In the genomic region with DNA sequence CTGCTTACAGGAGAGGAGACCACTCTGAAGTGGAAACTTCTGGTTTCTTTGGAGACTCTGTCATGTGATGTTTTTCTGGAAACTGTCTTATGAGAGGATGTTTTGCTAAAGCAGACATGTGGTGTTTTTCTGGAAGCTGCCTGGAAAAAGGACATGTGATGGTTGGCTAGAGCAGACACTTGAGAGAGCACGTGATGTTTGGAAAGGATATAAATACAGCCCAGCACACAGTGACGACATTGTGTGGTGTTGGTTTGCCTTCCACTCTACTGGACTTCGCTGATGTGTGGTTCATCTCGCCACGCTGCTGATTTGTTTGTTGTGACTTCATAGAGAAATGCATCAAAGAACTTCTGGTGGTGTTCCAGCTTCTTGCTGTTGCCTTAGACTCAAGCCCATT, we compare ENCODE assay signal across 37 mouse cellular contexts. TPM values are rescaled to one million over a fixed set of nuclear protein-coding genes. Genes with fewer than 3 reads are reported as not detected.
DNase-seq lines count a peak whose midpoint lies in the region; ATAC-seq and TF ChIP-seq lines count a peak whose summit lies in the region.
"Had no signal": no experiment of that assay in that cellular context is flagged by ENCODE, and none has a peak within 500 bp of the region (broad histone marks: within the 10 kb centered on the region; RNA-seq: fewer than 3 reads in every experiment).

No protein-coding gene starts in this region.

- H3K9me3 ChIP-seq in forebrain, embryonic 13.5 days (replicated peaks), result no peaks in the 10 kb centered on the region
- H3K9me3 ChIP-seq: embryonic facial prominence, embryonic 13.5 days; hindbrain, embryonic 10.5 days; hindbrain, embryonic 15.5 days; limb, embryonic 10.5 days; limb, embryonic 15.5 days; lung, embryonic 15.5 days; megakaryocyte, embryonic 14.5 days; midbrain, embryonic 12.5 days; neural tube, embryonic 13.5 days had no signal

- TF ChIP-seq POLR2A in lung, adult 2 months (IDR thresholded peaks at IDR 0.05; ENCODE audit: borderline replicate concordance, extremely low read depth, low read depth, low read length), result no peak
- TF ChIP-seq POLR2A in kidney, adult 2 months (IDR thresholded peaks at IDR 0.05; ENCODE audit: low read depth, low read length), result no peak

- no peaks in the 10 kb centered on the region for H3K27me3 ChIP-seq in kidney, adult 2 months (replicated peaks; ENCODE audit: control insufficient read depth, insufficient read depth, low read length)
- no peaks in the 10 kb centered on the region for H3K27me3 ChIP-seq in forebrain, embryonic 13.5 days
- H3K27me3 ChIP-seq: embryonic facial prominence, embryonic 13.5 days; hindbrain, embryonic 15.5 days; limb, embryonic 15.5 days; lung, embryonic 15.5 days; midbrain, embryonic 12.5 days; neural tube, embryonic 13.5 days had no signal

- no peak for ATAC-seq in forebrain, embryonic 13.5 days
- ATAC-seq: CD4-positive, CD25-positive, alpha-beta regulatory T cell, adult 4 months; forebrain, postnatal 0 days; inflammation-experienced regulatory T-cells, adult 6 months had no signal

- H3K27ac ChIP-seq in kidney, adult 2 months (ENCODE audit: insufficient read depth, low read depth, low read length), result no peak overlapping the region
- H3K27ac ChIP-seq in forebrain, embryonic 13.5 days, result no peak overlapping the region
- H3K27ac ChIP-seq: embryonic facial prominence, embryonic 13.5 days; hindbrain, embryonic 10.5 days; hindbrain, embryonic 15.5 days; kidney, postnatal 0 days; limb, embryonic 10.5 days; limb, embryonic 15.5 days; liver, embryonic 14.5 days; lung, embryonic 15.5 days; midbrain, embryonic 12.5 days; neural tube, embryonic 13.5 days had no signal

- no peaks in the 10 kb centered on the region for H3K36me3 ChIP-seq in kidney, adult 2 months (ENCODE audit: control insufficient read depth, insufficient read depth, low read length)
- no peaks in the 10 kb centered on the region for H3K36me3 ChIP-seq in forebrain, embryonic 13.5 days (ENCODE audit: poor library complexity, severe bottlenecking)
- H3K36me3 ChIP-seq: embryonic facial prominence, embryonic 13.5 days; hindbrain, embryonic 10.5 days; hindbrain, embryonic 15.5 days; limb, embryonic 10.5 days; limb, embryonic 15.5 days; lung, embryonic 15.5 days; midbrain, embryonic 12.5 days; neural tube, embryonic 13.5 days had no signal

- no peak overlapping the region for H3K9ac ChIP-seq in forebrain, embryonic 13.5 days
- H3K9ac ChIP-seq: embryonic facial prominence, embryonic 13.5 days; forebrain, postnatal 0 days; hindbrain, embryonic 15.5 days; limb, embryonic 15.5 days; liver, embryonic 14.5 days; lung, embryonic 15.5 days; midbrain, embryonic 12.5 days; neural tube, embryonic 13.5 days had no signal

- no peak for TF ChIP-seq CTCF in lung, adult 2 months (IDR thresholded peaks at IDR 0.05; ENCODE audit: insufficient read depth, low read length)
- no peak for TF ChIP-seq CTCF in kidney, adult 2 months (conservative IDR thresholded peaks at IDR 0.05; ENCODE audit: insufficient read depth, insufficient read length, low read depth, low read length)

- H3K4me1 ChIP-seq in lung, adult 2 months (ENCODE audit: control insufficient read depth, insufficient read depth, low read length), result no peaks in the 10 kb centered on the region
- H3K4me1 ChIP-seq in kidney, adult 2 months (ENCODE audit: control insufficient read depth, insufficient read depth, low read length), result no peaks in the 10 kb centered on the region
- H3K4me1 ChIP-seq in forebrain, embryonic 13.5 days, result no peaks in the 10 kb centered on the region
- H3K4me1 ChIP-seq: embryonic facial prominence, embryonic 13.5 days; hindbrain, embryonic 10.5 days; hindbrain, embryonic 15.5 days; limb, embryonic 10.5 days; limb, embryonic 15.5 days; lung, embryonic 15.5 days; megakaryocyte, embryonic 14.5 days; midbrain, embryonic 12.5 days; neural tube, embryonic 13.5 days had no signal

- DNase-seq in heart, adult 9 months (ENCODE audit: low spot score in 2 of 2), result peak; percentile 11 to 13
- no peak for DNase-seq in heart, postnatal 10 days
- peak; percentile 17 for DNase-seq in lung, postnatal 10 days
- no peak for DNase-seq in lung, adult 2 months
- peak; percentile 16 for DNase-seq in brain, adult 2 months (ENCODE audit: low read depth, low spot score)
- no peak for DNase-seq in kidney, adult 2 months
- DNase-seq: adrenal gland, postnatal 10 days; cerebellum, adult 11-12 months; cerebellum, postnatal 10 days; forebrain, postnatal 0 days; gastrocnemius, postnatal 10 days; kidney, adult 8-10 months; lung, postnatal 4 days; right cerebral cortex, postnatal 4 days; thymus, adult 2 months; thymus, postnatal 36 days had no signal

- intact Hi-C loops in heart, postnatal 10 days (cut with DNase I), result no loop called here

- no peak overlapping the region for H3K4me3 ChIP-seq in lung, adult 2 months (replicated peaks; ENCODE audit: extremely low read depth, low read depth, low read length)
- no peak overlapping the region for H3K4me3 ChIP-seq in kidney, adult 2 months (ENCODE audit: insufficient read depth, low read depth, low read length)
- H3K4me3 ChIP-seq in forebrain, embryonic 13.5 days, result no peak overlapping the region
- H3K4me3 ChIP-seq: embryonic facial prominence, embryonic 13.5 days; hindbrain, embryonic 10.5 days; hindbrain, embryonic 15.5 days; limb, embryonic 10.5 days; limb, embryonic 15.5 days; lung, embryonic 15.5 days; megakaryocyte, embryonic 14.5 days; midbrain, embryonic 12.5 days; myocyte; neural tube, embryonic 13.5 days had no signal

- WGBS in lung, adult 2 months, result 39% methylated on average over 5 of the region's 5 CpGs
- 66% methylated on average over 5 of the region's 5 CpGs for WGBS in kidney, adult 2 months
- 83% methylated on average over 5 of the region's 5 CpGs for WGBS in forebrain, embryonic 13.5 days

- no peak overlapping the region for H3K4me2 ChIP-seq in forebrain, embryonic 13.5 days
- H3K4me2 ChIP-seq: embryonic facial prominence, embryonic 13.5 days; hindbrain, embryonic 15.5 days; limb, embryonic 15.5 days; lung, embryonic 15.5 days; midbrain, embryonic 12.5 days; neural tube, embryonic 13.5 days had no signal

RNA-seq across cellular contexts. Expression of gene Ceacam9, which starts 21.1 kb away (rescaled TPM):
- not detected for total RNA-seq in heart, postnatal 10 days (2021)
- polyA plus RNA-seq in lung, adult 2 months (2012; rRNA removed), result not detected in 2 replicates
- not detected in 2 replicates for polyA plus RNA-seq in kidney, adult 2 months (2012; rRNA removed)
- not detected in 2 replicates for polyA plus RNA-seq in forebrain, embryonic 13.5 days (2015; fragmentation: Nextera tagmentation; extraction: Ambion mirVana)
- total RNA-seq: adrenal gland, postnatal 10 days; common myeloid progenitor, adult 5-6 weeks; forebrain, postnatal 0 days; gastrocnemius, postnatal 10 days; granulocyte monocyte progenitor cell, adult 5-6 weeks; left cerebral cortex, postnatal 10 days; midbrain, postnatal 0 days had no signal
- polyA plus RNA-seq: CD4-positive, CD25-positive, alpha-beta regulatory T cell, adult 4 months; embryonic facial prominence, embryonic 13.5 days; forebrain, embryonic 11.5 days; hindbrain, embryonic 10.5 days; inflammation-experienced regulatory T-cells, adult 6 months; kidney, postnatal 0 days; large intestine, adult 2 months; limb, embryonic 10.5 days; limb, embryonic 15.5 days; liver, embryonic 14.5 days; lung, embryonic 15.5 days; midbrain, embryonic 12.5 days; myocyte; neural tube, embryonic 13.5 days had no signal

RNA-seq across cellular contexts. Expression of gene Ceacam15, which starts 25.1 kb away (rescaled TPM):
- total RNA-seq in heart, postnatal 10 days (2021), result under 1 TPM in 1 of 2 experiments, not detected in 1; 0.31 TPM
- polyA plus RNA-seq in lung, adult 2 months (2012; rRNA removed), result not detected in 2 replicates
- polyA plus RNA-seq in kidney, adult 2 months (2012; rRNA removed), result not detected in 2 replicates
- not detected in 2 replicates for polyA plus RNA-seq in forebrain, embryonic 13.5 days (2015; fragmentation: Nextera tagmentation; extraction: Ambion mirVana)
- total RNA-seq: adrenal gland, postnatal 10 days; common myeloid progenitor, adult 5-6 weeks; forebrain, postnatal 0 days; gastrocnemius, postnatal 10 days; granulocyte monocyte progenitor cell, adult 5-6 weeks; left cerebral cortex, postnatal 10 days; midbrain, postnatal 0 days had no signal
- polyA plus RNA-seq: embryonic facial prominence, embryonic 13.5 days; forebrain, embryonic 11.5 days; forebrain, postnatal 0 days; hindbrain, embryonic 10.5 days; hindbrain, embryonic 15.5 days; kidney, postnatal 0 days; large intestine, adult 2 months; limb, embryonic 10.5 days; limb, embryonic 15.5 days; liver, embryonic 14.5 days; lung, embryonic 15.5 days; midbrain, embryonic 12.5 days; midbrain, postnatal 0 days; myocyte; neural tube, embryonic 13.5 days had no signal

RNA-seq across cellular contexts. Expression of gene Ap2s1, which starts 37.6 kb away (rescaled TPM):
- total RNA-seq in heart, postnatal 10 days (2021), result 100 to 1,000 TPM; 118 TPM
- polyA plus RNA-seq in lung, adult 2 months (2012; rRNA removed), result 206 and 228 TPM in 2 replicates
- polyA plus RNA-seq in kidney, adult 2 months (2012; rRNA removed), result 288 and 300 TPM in 2 replicates
- polyA plus RNA-seq in forebrain, embryonic 13.5 days (2015; fragmentation: Nextera tagmentation; extraction: Ambion mirVana), result 328 and 333 TPM in 2 replicates

Comparison
In these comparisons a context has a peak if more than half of its experiments do, and no peak if none do; other contexts are left out.
1. DNase-seq: peak in heart, adult 9 months (2 of 2), lung, postnatal 10 days (single experiment) and brain, adult 2 months (single experiment); none in heart, postnatal 10 days (0 of 2), lung, adult 2 months (single experiment) and kidney, adult 2 months (single experiment).